Mouse (Mus musculus): ENCODE results near the gene Ttyh2. TPM values are rescaled to one million over a fixed set of nuclear protein-coding genes. Genes with fewer than 3 reads are reported as not detected.
A peak's percentile ranks its signal among the peaks of the same experiment; 100 is the strongest.

Ttyh2 gene
- total RNA-seq, 2 experiments from 2014 or later: 4.0 to 5.9 TPM

DNA sequence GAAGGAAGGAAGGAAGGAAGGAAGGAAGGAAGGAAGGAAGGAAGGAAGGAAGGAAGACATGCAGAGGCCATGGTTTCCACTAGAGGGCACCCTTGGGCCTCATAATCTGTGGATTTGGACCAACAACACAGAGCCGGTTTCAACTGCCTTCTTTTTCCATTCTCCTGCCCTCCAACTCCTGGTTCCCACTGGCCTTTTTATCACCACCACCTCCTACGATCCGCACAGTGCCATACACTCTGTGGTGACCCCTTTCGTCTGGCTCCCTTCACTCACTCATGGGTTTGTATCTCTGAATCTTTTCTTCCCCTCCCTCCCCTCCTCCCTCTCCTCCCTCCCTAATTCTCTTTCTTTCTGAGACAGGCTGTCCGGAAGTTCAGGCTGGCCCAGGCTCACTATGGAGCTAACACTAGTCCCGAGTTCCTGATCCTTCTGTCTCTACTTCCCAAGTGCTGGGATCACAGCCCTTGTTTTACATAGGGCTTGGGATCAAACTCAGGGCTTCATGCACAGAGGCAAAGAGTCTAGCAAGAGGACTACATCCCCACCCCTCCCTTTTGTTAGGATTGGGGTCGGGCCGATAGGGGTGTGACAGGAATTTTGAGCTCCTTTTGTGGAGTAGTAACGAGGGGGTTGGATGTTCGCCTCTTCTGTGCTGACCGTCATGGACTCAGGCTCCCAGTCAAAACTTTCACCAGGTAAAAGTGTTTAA is 61.8 kb downstream of the Ttyh2 start:
- ATAC-seq (replicated peaks; ENCODE audit: poor library complexity): peak; percentile 54; the same call in 1 of the 2 replicates

GRCm38 (mm10) chr11:114740598-114740997 is 65.4 kb downstream of the Ttyh2 start:
- no peak for ATAC-seq (replicated peaks; ENCODE audit: poor library complexity)

DNA sequence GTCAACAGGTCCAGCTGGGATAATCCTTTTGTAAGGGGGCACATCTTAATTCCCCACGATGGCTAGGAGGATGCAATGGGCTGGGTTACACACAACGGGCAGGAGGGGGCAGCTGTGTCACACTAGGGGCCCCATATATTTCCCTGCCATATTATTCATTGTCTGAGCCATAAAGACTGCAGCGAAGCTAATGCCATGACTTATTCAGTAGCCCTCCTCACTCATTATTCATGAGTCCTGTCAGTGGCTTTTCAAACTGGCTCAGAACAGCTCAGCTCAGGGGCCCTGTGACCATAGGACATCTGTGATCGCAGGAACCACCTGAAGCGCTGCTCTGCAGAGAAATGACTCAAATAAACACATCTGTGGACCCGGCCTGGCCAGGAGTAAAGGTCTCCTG is 66.2 kb downstream of the Ttyh2 start:
- ATAC-seq (replicated peaks; ENCODE audit: poor library complexity): no peak

- peak; percentile 98 for ATAC-seq (replicated peaks; ENCODE audit: poor library complexity)
Observed at GRCm38 (mm10) chr11:114745134-114745533, 69.9 kb downstream of the Ttyh2 start.

- 0 out of 2 replicates have a peak, but pooled peaks have one; percentile 38 for ATAC-seq (replicated peaks; ENCODE audit: poor library complexity)
Observed at GRCm38 (mm10) chr11:114747564-114748138, 72.4 kb downstream of the Ttyh2 start.

DNA sequence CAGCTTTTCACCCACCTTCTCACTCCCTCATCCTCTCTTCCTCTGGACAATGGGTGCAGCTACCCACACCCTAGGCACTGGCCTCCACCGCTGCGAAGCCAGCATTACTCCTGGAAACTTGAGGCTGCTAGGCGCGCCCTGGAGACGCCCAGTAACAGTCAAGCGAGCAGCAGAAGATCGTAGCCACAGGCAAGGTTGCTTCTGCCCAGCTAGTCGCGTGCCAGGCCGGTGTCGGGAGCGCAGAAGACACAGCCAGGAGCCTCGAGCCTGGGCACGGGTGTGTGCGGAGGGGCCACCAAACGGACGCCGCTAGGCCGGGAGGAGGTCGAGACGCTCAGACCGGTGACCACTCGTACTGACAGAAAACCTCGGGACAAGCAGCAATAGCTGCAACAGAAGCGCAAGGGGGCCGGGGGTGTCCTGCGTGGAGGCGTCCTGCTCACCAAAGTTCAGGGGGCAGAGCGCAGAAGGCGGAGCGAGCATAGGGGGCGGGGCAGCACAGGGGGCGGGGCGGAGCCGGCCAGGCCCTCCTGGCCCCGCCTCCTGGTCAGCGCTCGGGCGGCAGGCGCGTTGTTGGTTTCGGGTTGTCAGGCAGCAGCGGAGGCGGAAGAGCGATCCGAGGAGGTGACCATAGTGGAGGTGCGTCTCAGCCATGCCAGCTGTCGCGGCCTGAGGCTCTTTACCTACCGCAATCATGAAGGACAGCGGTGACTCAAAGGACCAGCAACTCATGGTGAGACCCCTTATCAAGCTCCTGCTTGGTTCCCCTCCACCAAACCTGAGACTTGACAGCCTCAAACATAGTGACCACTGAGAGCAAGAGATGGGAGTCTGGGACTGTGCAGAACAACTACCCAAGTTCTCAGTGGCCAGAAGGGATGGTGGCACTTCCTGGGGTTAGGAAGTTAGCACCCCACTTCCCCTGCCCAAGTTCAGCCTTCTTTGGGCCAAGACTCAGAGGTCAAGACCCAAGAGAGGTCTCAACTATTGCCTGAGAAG is 89.9 kb downstream of the Ttyh2 start, which contains the start of gene Kif19a:
Gene Kif19a (plus strand): TSS at position 569 of the 999 bp plus-strand sequence.
- ATAC-seq (replicated peaks; ENCODE audit: poor library complexity): peak; percentile 91

GRCm38 (mm10) chr11:114769911-114770310 is 94.7 kb downstream of the Ttyh2 start:
- no peak for ATAC-seq (replicated peaks; ENCODE audit: poor library complexity)

Other genes with a start within 250 kb of the Ttyh2 start
- gene Rpl38, start 6.9 kb upstream of the Ttyh2 start, total RNA-seq (2015): 1,088 and 1,176 TPM in 2 replicates
- 3,319 and 5,175 TPM in 2 replicates for gene Rpl38, start 6.9 kb upstream of the Ttyh2 start, total RNA-seq (2017)
- not detected in 2 replicates for gene Dnaic2, start 52.0 kb downstream of the Ttyh2 start, total RNA-seq (2015)
- gene Dnaic2, start 52.0 kb downstream of the Ttyh2 start, total RNA-seq (2017): not detected in 2 replicates
- gene Kif19a, start 90.0 kb downstream of the Ttyh2 start, total RNA-seq (2015): not detected in 2 replicates
- not detected in 2 replicates for gene Kif19a, start 90.0 kb downstream of the Ttyh2 start, total RNA-seq (2017)
- gene Btbd17, start 120.5 kb downstream of the Ttyh2 start, total RNA-seq (2015): not detected in 2 replicates
- gene Btbd17, start 120.5 kb downstream of the Ttyh2 start, total RNA-seq (2017): not detected in 2 replicates
- not detected in 2 replicates for gene Gpr142, start 123.5 kb downstream of the Ttyh2 start, total RNA-seq (2015)
- gene Gpr142, start 123.5 kb downstream of the Ttyh2 start, total RNA-seq (2017): not detected in 2 replicates
- gene Gprc5c, start 175.7 kb downstream of the Ttyh2 start, total RNA-seq (2015): not detected in 2 replicates
- gene Gprc5c, start 175.7 kb downstream of the Ttyh2 start, total RNA-seq (2017): 0.67 TPM in 1 of 2 replicates, not detected in the other
- 7.7 and 8.9 TPM in 2 replicates for gene Cd300a, start 214.6 kb downstream of the Ttyh2 start, total RNA-seq (2015)
- 14.2 and 29.7 TPM in 2 replicates for gene Cd300a, start 214.6 kb downstream of the Ttyh2 start, total RNA-seq (2017)